Mouse (Mus musculus): ENCODE data around the gene Esrrg.

DNA sequence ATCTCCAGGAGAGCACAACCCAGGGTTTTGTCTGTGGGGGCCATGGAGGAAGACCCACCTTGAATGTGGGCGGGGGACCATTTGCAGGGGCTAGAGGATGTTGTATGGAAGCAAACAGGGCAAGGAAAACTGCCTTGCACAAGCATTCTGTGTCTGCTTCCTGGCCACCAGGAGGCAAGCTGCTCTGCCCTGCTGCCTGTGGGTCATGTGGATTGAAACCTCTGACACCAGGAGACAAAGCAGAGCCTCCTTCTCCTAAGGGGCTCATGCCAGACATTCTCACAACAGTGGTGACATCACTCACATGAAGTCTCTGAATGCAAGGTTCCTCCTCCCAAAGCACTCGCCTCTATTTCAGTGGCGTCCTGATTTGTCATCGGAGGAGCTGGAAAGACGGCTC, 234.1 kb downstream of the Esrrg start:
- TF ChIP-seq TBP (conservative IDR thresholded peaks at IDR 0.05; ENCODE audit: low read depth, low read length): no peak
- no peak for TF ChIP-seq CTCF (conservative IDR thresholded peaks at IDR 0.05 in 1 of 2, IDR thresholded peaks at IDR 0.05 in 1 of 2; ENCODE audit: low read depth in 2 of 2, low read length in 2 of 2)
- no peak for TF ChIP-seq ETS1 (conservative IDR thresholded peaks at IDR 0.05; ENCODE audit: low read depth, low read length)
- no peak for TF ChIP-seq MAX (IDR thresholded peaks at IDR 0.05; ENCODE audit: low read length)
- TF ChIP-seq EP300 (IDR thresholded peaks at IDR 0.05; ENCODE audit: low read length): no peak
- no peak for TF ChIP-seq USF1 (IDR thresholded peaks at IDR 0.05; ENCODE audit: low read depth, low read length)
- no peak for TF ChIP-seq TCF12 (IDR thresholded peaks at IDR 0.05; ENCODE audit: low read depth, low read length)
- TF ChIP-seq GABPA (IDR thresholded peaks at IDR 0.05; ENCODE audit: insufficient replicate concordance, low read depth, low read length): no peak
- no peak for TF ChIP-seq MAZ (IDR thresholded peaks at IDR 0.05; ENCODE audit: low read depth, low read length)
- TF ChIP-seq ELF1 (IDR thresholded peaks at IDR 0.05; ENCODE audit: low read depth, low read length): no peak
- no peak for TF ChIP-seq MXI1 (IDR thresholded peaks at IDR 0.05; ENCODE audit: low read depth, low read length)
- no peak for TF ChIP-seq KAT2A (IDR thresholded peaks at IDR 0.05; ENCODE audit: insufficient replicate concordance, low read length)
